Mouse (Mus musculus) stomach, embryonic 15.5 days (tissue): ENCODE results near the gene Pheta1. TPM values are rescaled to one million over a fixed set of nuclear protein-coding genes. Genes with fewer than 3 reads are reported as not detected.

Source experiments
- ATAC-seq: fragments of 200-750 bp; cut with Nextera tagmentation; 2 replicates; pipeline ENCODE4 v1.8.0; 2017; ENCODE audit warnings: low read depth, moderate number of reproducible peaks, moderate TSS enrichment; ENCODE audit not compliant: insufficient read depth, low FRiP score
- H3K27ac ChIP-seq: fragments of 300-500 bp; sonication (generic); 2 replicates; pipeline ENCODE4 v1.5.1; 2015; ENCODE audit warnings: mild to moderate bottlenecking, inconsistent platforms
- H3K27me3 ChIP-seq: fragments of 300-500 bp; sonication (generic); replicated peaks from 2 replicates; pipeline ENCODE4 v1.6.1; 2015; ENCODE audit warnings: inconsistent platforms
- H3K36me3 ChIP-seq: fragments of 300-500 bp; sonication (generic); 2 replicates; pipeline ENCODE4 v1.6.1; 2015; ENCODE audit warnings: inconsistent platforms
- H3K4me1 ChIP-seq: fragments of 300-500 bp; sonication (generic); 2 replicates; pipeline ENCODE4 v1.6.1; 2015; ENCODE audit warnings: inconsistent platforms
- H3K4me2 ChIP-seq: fragments of 300-500 bp; sonication (generic); 2 replicates; pipeline ENCODE4 v1.6.1; 2015; ENCODE audit warnings: mild to moderate bottlenecking, inconsistent platforms
- H3K4me3 ChIP-seq: fragments of 300-500 bp; sonication (generic); replicated peaks from 2 replicates; pipeline ENCODE4 v1.5.1; 2015; ENCODE audit warnings: inconsistent platforms
- H3K9ac ChIP-seq: fragments of 300-500 bp; sonication (generic); 2 replicates; pipeline ENCODE4 v1.6.1; 2015; ENCODE audit warnings: inconsistent platforms
- H3K9me3 ChIP-seq: fragments of 300-500 bp; sonication (generic); 2 replicates; pipeline ENCODE4 v1.6.1; 2016; ENCODE audit warnings: inconsistent platforms
- WGBS: fragments of 180-500 bp; shearing (Covaris S2); methylation state at CpG from one replicate; pipeline ENCODE4 v1.1.7; 2015; 5-methylcytosine and 5-hydroxymethylcytosine counted together
- polyA plus RNA-seq: library from polyadenylated mRNA; unstranded; fragments of >200 nt; fragmentation: Nextera tagmentation; extraction: Ambion mirVana; gene quantifications from 2 replicates; pipeline ENCODE4 v1.2.1, GENCODE M21; 2015

The Pheta1 gene
- polyA plus RNA-seq = 23.7 and 26.1 TPM in 2 replicates

DNA sequence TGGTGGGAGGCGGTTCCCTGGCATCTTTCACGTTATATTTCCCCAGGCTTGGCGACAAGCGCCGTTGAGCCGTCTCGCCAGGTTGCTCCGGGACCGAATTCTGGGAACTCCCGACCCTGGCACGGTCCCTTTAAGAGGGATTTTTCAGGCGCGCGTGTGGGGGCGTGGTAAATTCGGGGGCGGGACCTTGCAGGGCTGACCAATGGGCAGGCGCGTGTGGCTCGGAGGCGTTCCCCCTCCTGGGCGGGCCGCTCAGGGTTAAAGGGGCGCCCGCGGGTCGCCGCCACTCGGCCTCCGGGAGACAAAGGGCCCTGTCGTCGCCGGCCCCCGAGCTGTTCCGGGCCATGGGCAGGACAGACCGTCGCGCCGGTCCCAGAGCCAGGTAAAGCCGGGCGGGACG, at the start of gene Pheta1:
Pheta1 (plus strand) TSS at position 242 of the 400 bp plus-strand sequence.
- Histone ChIP-seq H3K27ac (peak within 1 kb of the TSS; percentile 88), H3K9ac (peak within 1 kb of the TSS; percentile 81), H3K27me3 (peaks cover 6% of the 10 kb centered on the region), H3K4me3 (peak within 1 kb of the TSS; percentile 92), H3K4me2 (peak within 1 kb of the TSS; percentile 90), H3K4me1 (peaks cover 21% of the 10 kb centered on the region), H3K36me3 (peaks cover 18% of the 10 kb centered on the region), H3K9me3 (no peaks in the 10 kb centered on the region)
- peak; percentile 84 for ATAC-seq
- WGBS = 0% methylated on average over 39 of the region's 42 CpGs

DNA sequence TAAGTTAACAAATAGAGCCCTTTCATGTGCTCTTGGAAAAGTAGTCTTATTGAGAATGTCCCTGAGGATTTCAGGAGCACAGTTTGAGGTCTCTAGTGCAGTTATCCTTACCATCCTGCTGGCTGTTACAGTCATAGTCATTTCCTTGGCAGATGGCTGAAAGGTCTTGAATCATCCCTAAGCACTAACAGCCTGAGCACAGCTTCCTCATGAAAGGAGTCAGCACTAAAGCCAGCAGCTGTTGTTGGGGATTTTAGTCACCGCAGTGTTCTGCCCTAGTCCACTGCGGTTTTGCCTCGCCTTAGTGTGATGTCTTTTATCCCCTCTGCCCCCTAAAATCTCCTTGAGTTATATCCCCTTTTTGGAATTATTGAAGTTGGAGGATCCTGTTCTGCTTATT, 41.6 kb upstream of the Pheta1 start:
- no peak overlapping the region for H3K4me3 ChIP-seq
- H3K4me1 ChIP-seq = 0 out of 2 replicates have a peak, but pooled peaks cover 3% of the 10 kb centered on the region
- H3K27me3 ChIP-seq = no peaks in the 10 kb centered on the region
- H3K9ac ChIP-seq = no peak overlapping the region
- H3K9me3 ChIP-seq = no peaks in the 10 kb centered on the region
- H3K4me2 ChIP-seq = no peak overlapping the region
- H3K36me3 ChIP-seq = peaks cover 43% of the 10 kb centered on the region
- H3K27ac ChIP-seq = peak overlapping the region; percentile 14; the same call in 1 of the 2 replicates
- ATAC-seq = no peak
- WGBS = 62% methylated on average over 3 of the region's 3 CpGs

GRCm38 (mm10) chr5:121808202-121808601, 40.6 kb upstream of the Pheta1 start:
- Histone ChIP-seq H3K36me3 (peaks cover 43% of the 10 kb centered on the region), H3K27ac (no peak overlapping the region), H3K9ac (no peak overlapping the region), H3K4me1 (0 out of 2 replicates have a peak, but pooled peaks cover 3% of the 10 kb centered on the region), H3K9me3 (no peaks in the 10 kb centered on the region), H3K27me3 (no peaks in the 10 kb centered on the region), H3K4me3 (no peak overlapping the region), H3K4me2 (no peak overlapping the region)
- no peak for ATAC-seq
- WGBS = 91% methylated on average over 2 of the region's 2 CpGs

DNA sequence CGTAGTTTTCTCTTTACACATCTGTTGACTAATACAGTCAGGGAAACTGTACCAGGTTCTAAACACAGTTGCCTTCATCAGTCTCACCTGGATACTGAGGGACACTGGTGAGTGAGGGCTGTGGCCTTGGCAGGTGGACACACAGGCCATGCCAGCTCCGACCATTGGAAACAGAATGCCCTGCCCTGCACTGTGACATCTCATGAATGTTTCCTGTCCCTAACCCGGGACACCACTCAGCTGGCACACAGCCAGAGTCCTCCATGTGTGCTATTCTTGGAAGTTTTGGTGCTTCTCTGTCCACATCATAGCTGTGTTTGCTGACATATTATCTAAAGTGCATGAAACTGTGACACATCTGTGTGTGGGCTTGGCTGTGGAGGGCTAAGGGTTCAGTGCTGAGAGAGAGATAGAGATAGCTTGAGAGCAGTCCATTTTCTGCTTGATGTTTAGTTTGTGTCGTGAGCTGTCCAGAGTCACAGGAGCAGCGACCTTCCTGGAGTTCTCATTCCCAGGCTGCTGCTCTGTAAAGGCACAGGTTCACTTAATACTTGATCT, 39.0 kb upstream of the Pheta1 start:
- no peaks in the 10 kb centered on the region for H3K27me3 ChIP-seq
- no peak overlapping the region for H3K9ac ChIP-seq
- H3K27ac ChIP-seq = no peak overlapping the region
- WGBS = 61% methylated on average over 5 of the region's 5 CpGs
- no peaks in the 10 kb centered on the region for H3K9me3 ChIP-seq
- no peak overlapping the region for H3K4me3 ChIP-seq
- 0 out of 2 replicates have a peak, but pooled peaks cover 3% of the 10 kb centered on the region for H3K4me1 ChIP-seq
- peaks cover 38% of the 10 kb centered on the region for H3K36me3 ChIP-seq
- no peak for ATAC-seq
- no peak overlapping the region for H3K4me2 ChIP-seq

- 81% methylated on average over 17 of the region's 17 CpGs for WGBS
- no peak overlapping the region for H3K27ac ChIP-seq
- H3K4me3 ChIP-seq = no peak overlapping the region
- H3K4me1 ChIP-seq = 0 out of 2 replicates have a peak, but pooled peaks cover 3% of the 10 kb centered on the region
- H3K9me3 ChIP-seq = no peaks in the 10 kb centered on the region
- no peaks in the 10 kb centered on the region for H3K27me3 ChIP-seq
- H3K9ac ChIP-seq = no peak overlapping the region
- no peak for ATAC-seq
- no peak overlapping the region for H3K4me2 ChIP-seq
- peaks cover 42% of the 10 kb centered on the region for H3K36me3 ChIP-seq
Measured at GRCm38 (mm10) chr5:121810331-121811151, 38.2 kb upstream of the Pheta1 start.

DNA sequence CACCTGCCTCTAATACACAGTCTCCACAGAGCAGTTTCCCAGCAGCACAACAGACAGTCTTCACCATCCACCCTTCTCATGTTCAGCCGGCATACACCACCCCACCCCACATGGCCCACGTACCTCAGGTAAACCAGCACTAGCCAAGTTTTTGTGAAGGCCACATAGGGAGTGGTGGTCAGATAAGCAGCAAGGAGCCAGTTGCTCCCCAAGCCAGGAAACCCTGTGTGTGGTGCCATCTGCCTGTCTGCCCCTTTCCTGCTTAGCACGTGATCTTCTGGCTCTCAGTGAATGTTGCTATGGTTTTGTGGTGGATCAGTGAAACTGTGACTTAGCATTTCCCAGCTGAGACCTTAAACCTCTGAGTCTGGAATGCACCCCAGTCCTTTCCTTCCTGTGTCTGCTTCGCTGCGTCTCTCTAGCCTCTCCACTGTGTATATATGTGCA, 37.3 kb upstream of the Pheta1 start:
- H3K9ac ChIP-seq = no peak overlapping the region
- 77% methylated on average over 5 of the region's 5 CpGs for WGBS
- no peak overlapping the region for H3K4me2 ChIP-seq
- H3K9me3 ChIP-seq = no peaks in the 10 kb centered on the region
- H3K4me3 ChIP-seq = no peak overlapping the region
- ATAC-seq = no peak
- H3K27me3 ChIP-seq = no peaks in the 10 kb centered on the region
- H3K36me3 ChIP-seq = peaks cover 49% of the 10 kb centered on the region
- peak overlapping the region; percentile 12 for H3K27ac ChIP-seq
- H3K4me1 ChIP-seq = 0 out of 2 replicates have a peak, but pooled peaks cover 3% of the 10 kb centered on the region

- WGBS = 78% methylated on average over 7 of the region's 7 CpGs
- H3K27me3 ChIP-seq = no peaks in the 10 kb centered on the region
- no peak overlapping the region for H3K4me2 ChIP-seq
- no peak for ATAC-seq
- no peak overlapping the region for H3K9ac ChIP-seq
- 0 out of 2 replicates have a peak, but pooled peaks cover 3% of the 10 kb centered on the region for H3K4me1 ChIP-seq
- H3K27ac ChIP-seq = 0 out of 2 replicates have a peak overlapping the region, but pooled peaks have one; percentile 8
- no peak overlapping the region for H3K4me3 ChIP-seq
- no peaks in the 10 kb centered on the region for H3K9me3 ChIP-seq
- peaks cover 57% of the 10 kb centered on the region for H3K36me3 ChIP-seq
Measured at GRCm38 (mm10) chr5:121812526-121813243, 36.1 kb upstream of the Pheta1 start.

GRCm38 (mm10) chr5:121813744-121814143, 35.0 kb upstream of the Pheta1 start:
- Histone ChIP-seq H3K9me3 (no peaks in the 10 kb centered on the region), H3K27me3 (no peaks in the 10 kb centered on the region), H3K4me1 (0 out of 2 replicates have a peak, but pooled peaks cover 3% of the 10 kb centered on the region), H3K4me3 (no peak overlapping the region), H3K27ac (no peak overlapping the region), H3K9ac (no peak overlapping the region), H3K4me2 (no peak overlapping the region), H3K36me3 (peaks cover 67% of the 10 kb centered on the region)
- no peak; the same call in 1 of the 2 replicates for ATAC-seq
- WGBS = 88% methylated on average over 10 of the region's 10 CpGs

- Histone ChIP-seq H3K9ac (no peak overlapping the region), H3K9me3 (no peaks in the 10 kb centered on the region), H3K27me3 (no peaks in the 10 kb centered on the region), H3K27ac (no peak overlapping the region), H3K4me2 (no peak overlapping the region), H3K4me3 (no peak overlapping the region), H3K4me1 (no peaks in the 10 kb centered on the region), H3K36me3 (peaks cover 75% of the 10 kb centered on the region)
- WGBS = 68% methylated on average over 3 of the region's 3 CpGs
- 0 out of 2 replicates have a peak, but pooled peaks have one; percentile 33 for ATAC-seq
Measured at GRCm38 (mm10) chr5:121815067-121815466, 33.7 kb upstream of the Pheta1 start.

- WGBS = 75% methylated on average over 8 of the region's 8 CpGs
- no peak overlapping the region for H3K4me3 ChIP-seq
- H3K27ac ChIP-seq = no peak overlapping the region
- H3K4me2 ChIP-seq = no peak overlapping the region
- H3K36me3 ChIP-seq = peaks cover 69% of the 10 kb centered on the region
- H3K27me3 ChIP-seq = no peaks in the 10 kb centered on the region
- H3K9me3 ChIP-seq = no peaks in the 10 kb centered on the region
- no peaks in the 10 kb centered on the region for H3K4me1 ChIP-seq
- no peak overlapping the region for H3K9ac ChIP-seq
- ATAC-seq = no peak
Measured at GRCm38 (mm10) chr5:121815867-121816380, 32.9 kb upstream of the Pheta1 start.

DNA sequence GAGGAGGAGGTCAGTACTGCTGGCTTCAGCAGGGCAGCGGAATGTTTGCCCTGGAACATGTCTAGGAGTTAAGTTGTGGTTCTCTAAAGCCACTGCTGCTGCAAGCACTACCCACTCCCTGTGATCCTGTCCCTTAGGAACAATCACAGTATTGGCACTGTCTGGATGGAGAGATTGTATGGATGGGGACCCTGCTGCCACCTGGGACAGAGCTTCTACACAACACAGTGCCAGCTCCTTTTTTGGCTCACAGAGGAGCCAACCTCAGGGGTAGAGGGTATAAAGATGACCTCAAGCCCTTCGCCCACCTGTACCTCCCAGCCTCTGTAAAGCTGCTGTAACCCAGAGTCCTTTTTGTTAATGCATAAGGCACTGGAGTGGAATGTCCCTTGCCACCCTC, 32.2 kb upstream of the Pheta1 start:
- no peak overlapping the region for H3K4me3 ChIP-seq
- no peak overlapping the region for H3K4me2 ChIP-seq
- H3K36me3 ChIP-seq = peaks cover 62% of the 10 kb centered on the region
- no peaks in the 10 kb centered on the region for H3K9me3 ChIP-seq
- H3K27ac ChIP-seq = no peak overlapping the region
- WGBS = 94% methylated on average over 2 of the region's 2 CpGs
- no peaks in the 10 kb centered on the region for H3K4me1 ChIP-seq
- H3K27me3 ChIP-seq = no peaks in the 10 kb centered on the region
- no peak for ATAC-seq
- H3K9ac ChIP-seq = no peak overlapping the region
